Mouse (Mus musculus) gastrocnemius, postnatal 10 days (tissue): ENCODE results near the gene Ifna6. TPM values are rescaled to one million over a fixed set of nuclear protein-coding genes. Genes with fewer than 3 reads are reported as not detected.
A peak's percentile ranks its signal among the peaks of the same experiment; 100 is the strongest.
"Not testable (repeated sequence)": the region's sequence is repeated elsewhere in the genome, so short reads cannot be mapped to it uniquely, and the experiment has no call there.

Experiments
- DNase-seq: peaks from one replicate; pipeline ENCODE4 v3.0.0; 2021; ENCODE audit warnings: mixed read lengths
- long read RNA-seq, 2 experiments: library from polyadenylated mRNA; stranded (forward); transcript quantifications; one replicate each; pipeline ENCODE4 v2.0.0; 2021
- total RNA-seq, 2 experiments: library from RNA; stranded (reverse); gene quantifications; 2 replicates each; pipeline ENCODE4 v1.2.3; 2021

The Ifna6 gene
- total RNA-seq = not detected
- long read RNA-seq, experiment 1 = 0 reads
- long read RNA-seq, experiment 2 = 0 reads

- DNase-seq = not testable (repeated sequence)
Observed at GRCm38 (mm10) chr4:88827116-88827515, at the start of gene Ifna6. Ifna6 (plus strand) TSS chr4:88827416.

DNA sequence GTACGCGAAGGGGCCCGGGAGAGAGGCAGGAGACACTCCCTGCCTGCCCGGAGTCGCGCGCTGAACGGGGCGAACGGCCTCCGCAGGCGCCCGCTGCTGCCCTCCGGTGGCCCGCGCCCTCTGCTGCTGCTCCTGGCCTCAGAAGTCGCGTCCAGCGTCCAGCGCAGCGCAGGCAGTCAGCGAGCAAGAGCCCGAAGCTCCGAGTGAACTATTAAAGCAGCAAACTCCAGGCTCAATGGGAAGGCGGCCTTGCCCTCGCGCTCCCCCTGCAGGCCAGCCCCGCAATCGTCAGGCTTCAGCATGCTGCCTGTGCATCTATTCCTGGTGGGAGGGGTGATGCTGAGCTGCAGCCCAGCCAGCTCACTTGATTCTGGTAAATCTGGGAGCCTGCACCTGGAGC lies 47.7 kb upstream of the Ifna6 start, which contains the start of gene Gm13272:
TSS of gene Gm13272 (plus strand) at position 301 of the 400 bp plus-strand sequence.
- DNase-seq = not testable (repeated sequence)

DNA sequence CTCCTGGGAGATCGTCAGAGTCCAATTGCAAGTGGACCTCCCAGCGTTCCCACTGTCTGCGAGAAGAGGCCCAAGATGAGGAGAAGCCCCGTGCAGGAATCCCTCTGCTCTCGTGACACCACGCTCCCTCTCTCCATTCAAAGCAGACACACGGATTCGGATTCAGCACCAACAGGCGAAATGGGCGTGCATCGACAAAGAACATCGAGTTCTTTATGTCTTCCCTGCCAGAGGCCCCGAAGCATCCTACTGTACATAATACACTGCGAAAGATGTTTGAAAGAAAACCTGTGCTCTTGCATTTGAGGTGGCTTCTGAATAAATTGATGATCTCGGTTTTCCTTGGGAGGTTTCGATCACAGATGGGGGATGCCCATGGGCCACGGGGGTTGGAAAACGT lies 46.9 kb upstream of the Ifna6 start:
- peak; percentile 3 for DNase-seq

DNA sequence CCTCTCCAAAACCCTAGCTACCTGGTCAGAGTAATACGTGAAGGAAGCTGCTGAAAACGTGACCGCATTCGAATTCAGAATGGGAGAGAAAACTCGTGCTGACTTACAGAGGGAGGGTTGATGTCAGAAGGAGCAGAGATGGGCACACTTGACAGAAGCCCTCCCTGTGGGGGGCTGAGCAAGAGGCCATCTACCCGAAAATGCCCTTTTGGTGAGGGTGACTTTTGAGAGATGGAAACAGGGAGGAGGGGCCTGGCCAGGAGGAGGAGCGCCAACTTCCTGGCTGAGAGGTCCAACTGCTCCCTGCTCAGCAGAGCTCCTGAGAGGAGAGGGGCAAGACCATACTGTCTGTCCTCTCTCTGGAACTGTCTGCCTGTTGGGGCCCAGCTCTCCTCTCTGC lies 45.4 kb upstream of the Ifna6 start, which contains the start of gene Ifnz:
TSS of gene Ifnz (plus strand) at position 301 of the 400 bp plus-strand sequence.
- not testable (repeated sequence) for DNase-seq

DNA sequence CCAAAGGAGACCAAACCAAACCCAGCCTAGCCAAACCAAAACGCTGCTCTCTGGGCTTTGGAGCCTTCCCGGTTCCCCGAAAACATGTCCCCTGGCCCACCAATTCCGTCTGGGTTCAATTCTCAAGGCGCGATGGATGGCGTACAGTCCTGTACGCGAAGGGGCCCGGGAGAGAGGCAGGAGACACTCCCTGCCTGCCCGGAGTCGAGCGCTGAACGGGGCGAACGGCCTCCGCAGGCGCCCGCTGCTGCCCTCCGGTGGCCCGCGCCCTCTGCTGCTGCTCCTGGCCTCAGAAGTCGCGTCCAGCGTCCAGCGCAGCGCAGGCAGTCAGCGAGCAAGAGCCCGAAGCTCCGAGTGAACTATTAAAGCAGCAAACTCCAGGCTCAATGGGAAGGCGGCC lies 44.9 kb upstream of the Ifna6 start:
- not testable (repeated sequence) for DNase-seq

DNA sequence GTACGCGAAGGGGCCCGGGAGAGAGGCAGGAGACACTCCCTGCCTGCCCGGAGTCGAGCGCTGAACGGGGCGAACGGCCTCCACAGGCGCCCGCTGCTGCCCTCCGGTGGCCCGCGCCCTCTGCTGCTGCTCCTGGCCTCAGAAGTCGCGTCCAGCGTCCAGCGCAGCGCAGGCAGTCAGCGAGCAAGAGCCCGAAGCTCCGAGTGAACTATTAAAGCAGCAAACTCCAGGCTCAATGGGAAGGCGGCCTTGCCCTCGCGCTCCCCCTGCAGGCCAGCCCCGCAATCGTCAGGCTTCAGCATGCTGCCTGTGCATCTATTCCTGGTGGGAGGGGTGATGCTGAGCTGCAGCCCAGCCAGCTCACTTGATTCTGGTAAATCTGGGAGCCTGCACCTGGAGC lies 41.8 kb upstream of the Ifna6 start, which contains the start of gene Gm13276:
TSS of gene Gm13276 (plus strand) at position 301 of the 400 bp plus-strand sequence.
- DNase-seq = not testable (repeated sequence)

GRCm38 (mm10) chr4:88788402-88788801 lies 38.8 kb upstream of the Ifna6 start, which contains the start of gene Gm13277:
Gm13277 (plus strand) TSS chr4:88788632.
- peak; percentile 48 for DNase-seq

- DNase-seq = not testable (repeated sequence)
Observed at GRCm38 (mm10) chr4:88791250-88791649, 36.0 kb upstream of the Ifna6 start, which contains the start of gene Gm13278. Gm13278 (plus strand) TSS chr4:88791550.

DNA sequence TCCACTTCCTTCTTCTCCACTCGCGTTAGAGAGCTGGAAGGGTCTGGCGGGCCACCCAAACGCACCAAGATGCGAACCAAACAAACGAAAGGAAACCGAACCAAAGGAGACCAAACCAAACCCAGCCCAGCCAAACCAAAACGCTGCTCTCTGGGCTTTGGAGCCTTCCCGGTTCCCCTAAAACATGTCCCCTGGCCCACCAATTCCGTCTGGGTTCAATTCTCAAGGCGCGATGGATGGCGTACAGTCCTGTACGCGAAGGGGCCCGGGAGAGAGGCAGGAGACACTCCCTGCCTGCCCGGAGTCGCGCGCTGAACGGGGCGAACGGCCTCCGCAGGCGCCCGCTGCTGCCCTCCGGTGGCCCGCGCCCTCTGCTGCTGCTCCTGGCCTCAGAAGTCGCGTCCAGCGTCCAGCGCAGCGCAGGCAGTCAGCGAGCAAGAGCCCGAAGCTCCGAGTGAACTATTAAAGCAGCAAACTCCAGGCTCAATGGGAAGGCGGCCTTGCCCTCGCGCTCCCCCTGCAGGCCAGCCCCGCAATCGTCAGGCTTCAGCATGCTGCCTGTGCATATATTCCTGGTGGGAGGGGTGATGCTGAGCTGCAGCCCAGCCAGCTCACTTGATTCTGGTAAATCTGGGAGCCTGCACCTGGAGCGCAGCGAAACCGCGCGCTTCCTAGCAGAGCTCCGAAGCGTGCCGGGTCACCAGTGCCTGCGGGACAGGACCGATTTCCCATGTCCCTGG lies 33.1 kb upstream of the Ifna6 start, which contains the start of gene Gm13275:
TSS of gene Gm13275 (plus strand) at position 552 of the 740 bp plus-strand sequence.
- DNase-seq = peak; percentile 52

DNA sequence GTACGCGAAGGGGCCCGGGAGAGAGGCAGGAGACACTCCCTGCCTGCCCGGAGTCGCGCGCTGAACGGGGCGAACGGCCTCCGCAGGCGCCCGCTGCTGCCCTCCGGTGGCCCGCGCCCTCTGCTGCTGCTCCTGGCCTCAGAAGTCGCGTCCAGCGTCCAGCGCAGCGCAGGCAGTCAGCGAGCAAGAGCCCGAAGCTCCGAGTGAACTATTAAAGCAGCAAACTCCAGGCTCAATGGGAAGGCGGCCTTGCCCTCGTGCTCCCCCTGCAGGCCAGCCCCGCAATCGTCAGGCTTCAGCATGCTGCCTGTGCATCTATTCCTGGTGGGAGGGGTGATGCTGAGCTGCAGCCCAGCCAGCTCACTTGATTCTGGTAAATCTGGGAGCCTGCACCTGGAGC lies 30.1 kb upstream of the Ifna6 start, which contains the start of gene Gm13279:
TSS of gene Gm13279 (plus strand) at position 301 of the 400 bp plus-strand sequence.
- not testable (repeated sequence) for DNase-seq

DNA sequence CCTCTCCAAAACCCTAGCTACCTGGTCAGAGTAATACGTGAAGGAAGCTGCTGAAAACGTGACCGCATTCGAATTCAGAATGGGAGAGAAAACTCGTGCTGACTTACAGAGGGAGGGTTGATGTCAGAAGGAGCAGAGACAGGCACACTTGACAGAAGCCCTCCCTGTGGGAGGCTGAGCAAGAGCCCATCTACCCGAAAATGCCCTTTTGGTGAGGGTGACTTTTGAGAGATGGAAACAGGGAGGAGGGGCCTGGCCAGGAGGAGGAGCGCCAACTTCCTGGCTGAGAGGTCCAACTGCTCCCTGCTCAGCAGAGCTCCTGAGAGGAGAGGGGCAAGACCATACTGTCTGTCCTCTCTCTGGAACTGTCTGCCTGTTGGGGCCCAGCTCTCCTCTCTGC lies 27.9 kb upstream of the Ifna6 start, which contains the start of gene Gm13285:
TSS of gene Gm13285 (plus strand) at position 301 of the 400 bp plus-strand sequence.
- not testable (repeated sequence) for DNase-seq

GRCm38 (mm10) chr4:88802954-88803353 lies 24.3 kb upstream of the Ifna6 start, which contains the start of gene Gm13287:
Gm13287 (plus strand) TSS chr4:88803254.
- DNase-seq = not testable (repeated sequence)

GRCm38 (mm10) chr4:88805231-88805630 lies 22.0 kb upstream of the Ifna6 start, which contains the start of gene Gm13288:
Gm13288 (plus strand) TSS chr4:88805531.
- not testable (repeated sequence) for DNase-seq

GRCm38 (mm10) chr4:88805761-88806160 lies 21.5 kb upstream of the Ifna6 start:
- peak; percentile 30 for DNase-seq

- no peak for DNase-seq
Observed at GRCm38 (mm10) chr4:88815928-88816327, 11.3 kb upstream of the Ifna6 start, which contains the start of gene Ifna7. Ifna7 (plus strand) TSS chr4:88816228.

DNA sequence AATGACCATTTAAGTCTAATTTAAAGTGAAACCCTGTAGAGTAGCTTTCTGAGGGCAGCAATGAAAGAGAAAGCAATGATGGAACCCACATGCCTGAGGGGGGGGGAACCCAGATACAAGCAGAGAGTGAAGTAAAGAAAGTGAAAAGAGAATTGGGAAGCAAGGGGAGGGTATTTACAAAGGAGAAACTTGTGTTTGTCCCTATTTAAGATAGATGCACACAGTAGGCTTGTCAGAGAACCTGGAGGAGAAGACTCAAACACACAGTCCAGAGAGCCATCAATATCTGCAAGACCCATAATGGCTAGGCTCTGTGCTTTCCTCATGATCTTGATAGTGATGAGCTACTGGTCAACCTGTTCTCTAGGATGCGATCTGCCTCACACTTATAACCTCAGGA lies 7.6 kb upstream of the Ifna6 start, which contains the start of gene Ifna11:
TSS of gene Ifna11 (plus strand) at position 301 of the 400 bp plus-strand sequence.
- DNase-seq = no peak

GRCm38 (mm10) chr4:88822995-88823394 lies 4.2 kb upstream of the Ifna6 start:
- no peak for DNase-seq

GRCm38 (mm10) chr4:88830523-88830922 lies 3.3 kb downstream of the Ifna6 start:
- DNase-seq = peak; percentile 13

DNA sequence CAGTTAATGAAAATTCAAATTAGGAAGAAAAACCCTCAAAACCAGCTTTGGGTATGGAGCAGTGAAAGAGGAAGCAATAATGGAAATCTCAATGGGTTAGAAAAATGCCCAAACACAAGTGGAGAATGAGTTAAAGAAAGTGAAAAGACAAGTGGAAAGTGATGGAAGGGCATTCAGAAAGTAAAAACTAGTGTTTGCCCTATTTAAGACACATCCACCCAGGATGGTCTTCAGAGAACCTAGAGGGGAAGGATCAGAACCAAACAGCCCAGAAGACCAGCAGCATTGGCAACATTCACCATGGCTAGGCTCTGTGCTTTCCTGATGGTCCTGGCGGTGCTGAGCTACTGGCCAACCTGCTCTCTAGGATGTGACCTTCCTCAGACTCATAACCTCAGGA lies 8.0 kb downstream of the Ifna6 start, which contains the start of gene Ifna5:
TSS of gene Ifna5 (plus strand) at position 301 of the 400 bp plus-strand sequence.
- DNase-seq = not testable (repeated sequence)

DNA sequence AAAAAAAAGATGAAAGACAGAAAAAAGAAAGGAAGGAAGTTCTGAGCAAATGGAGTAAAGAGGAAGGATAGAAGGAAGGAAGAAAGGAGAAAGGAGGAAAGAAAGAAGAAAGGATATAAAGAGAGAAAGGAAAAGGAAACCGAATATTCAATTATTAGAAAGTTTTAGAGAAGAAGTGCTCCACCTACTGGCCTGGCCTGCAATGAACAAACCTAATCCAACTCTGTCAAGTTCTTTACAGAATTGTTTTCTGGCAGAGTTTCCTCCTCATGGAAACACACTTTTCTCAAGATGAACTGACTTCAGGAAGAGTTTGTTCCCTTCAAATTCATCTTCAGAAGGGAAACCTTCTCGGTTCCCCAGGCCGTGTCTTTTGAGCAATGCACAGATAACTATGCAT lies 11.6 kb downstream of the Ifna6 start:
- DNase-seq = no peak

- DNase-seq = no peak
Observed at GRCm38 (mm10) chr4:88840058-88840457, 12.8 kb downstream of the Ifna6 start.

GRCm38 (mm10) chr4:88841438-88841911 lies 14.3 kb downstream of the Ifna6 start, which contains the start of gene Ifna4:
Ifna4 (plus strand) TSS chr4:88841861.
- DNase-seq = no peak
